Mouse (Mus musculus) limb, embryonic 15.5 days (tissue): Measurements from ENCODE around the gene Drd4. TPM values are rescaled to one million over a fixed set of nuclear protein-coding genes. Genes with fewer than 3 reads are reported as not detected.

Source experiments
- ATAC-seq: fragments of 200-750 bp; cut with Nextera tagmentation; 2 replicates; pipeline ENCODE4 v1.8.0; 2017; ENCODE audit warnings: low read depth, moderate TSS enrichment; ENCODE audit not compliant: insufficient number of reproducible peaks, low FRiP score, low TSS enrichment
- H3K27ac ChIP-seq: fragments of 300-500 bp; sonication (generic); 2 replicates; pipeline ENCODE4 v1.5.1; 2015; ENCODE audit warnings: moderate library complexity, mild to moderate bottlenecking, inconsistent platforms
- H3K27me3 ChIP-seq: fragments of 300-500 bp; sonication (generic); 2 replicates; pipeline ENCODE4 v1.6.1; 2015; ENCODE audit warnings: inconsistent platforms
- H3K36me3 ChIP-seq: fragments of 300-500 bp; sonication (generic); 2 replicates; pipeline ENCODE4 v1.6.1; 2015; ENCODE audit warnings: inconsistent platforms
- H3K4me1 ChIP-seq: fragments of 300-500 bp; sonication (generic); 2 replicates; pipeline ENCODE4 v1.6.1; 2015; ENCODE audit warnings: inconsistent platforms
- H3K4me2 ChIP-seq: fragments of 300-500 bp; sonication (generic); 2 replicates; pipeline ENCODE4 v1.6.1; 2015; ENCODE audit warnings: mild to moderate bottlenecking, inconsistent platforms
- H3K4me3 ChIP-seq: fragments of 300-500 bp; sonication (generic); 2 replicates; pipeline ENCODE4 v1.5.1; 2015; ENCODE audit warnings: mild to moderate bottlenecking, inconsistent platforms
- H3K9ac ChIP-seq: fragments of 300-500 bp; sonication (generic); 2 replicates; pipeline ENCODE4 v1.6.1; 2015; ENCODE audit warnings: inconsistent platforms
- H3K9me3 ChIP-seq: fragments of 300-500 bp; sonication (generic); 2 replicates; pipeline ENCODE4 v1.6.1; 2016; ENCODE audit warnings: inconsistent platforms
- WGBS: fragments of 180-500 bp; shearing (Covaris S2); methylation state at CpG from one replicate; pipeline ENCODE4 v1.1.7; 2015; 5-methylcytosine and 5-hydroxymethylcytosine counted together
- polyA plus RNA-seq: library from polyadenylated mRNA; unstranded; fragments of >200 nt; fragmentation: Nextera tagmentation; extraction: Ambion mirVana; gene quantifications from 2 replicates; pipeline ENCODE4 v1.2.1, GENCODE M21; 2015

Gene Drd4
- polyA plus RNA-seq, 1 experiment from 2014 or later = 1.5 TPM

- Histone ChIP-seq H3K27me3 (0 out of 2 replicates have a peak, but pooled peaks cover 6% of the 10 kb centered on the region), H3K4me2 (peak overlapping the region; percentile 49), H3K4me1 (peaks cover 12% of the 10 kb centered on the region), H3K9me3 (no peaks in the 10 kb centered on the region), H3K27ac (no peak overlapping the region), H3K9ac (peak overlapping the region; percentile 35; the same call in 1 of the 2 replicates), H3K4me3 (peak overlapping the region; percentile 39), H3K36me3 (peaks cover 16% of the 10 kb centered on the region)
- WGBS = 31% methylated on average over 20 of the region's 20 CpGs
- no peak for ATAC-seq
Observed at GRCm38 (mm10) chr7:141339215-141339920, 47.6 kb downstream of the Drd4 start.

GRCm38 (mm10) chr7:141340023-141340422 lies 48.2 kb downstream of the Drd4 start:
- Histone ChIP-seq H3K4me2 (peak overlapping the region; percentile 49), H3K27me3 (0 out of 2 replicates have a peak, but pooled peaks cover 6% of the 10 kb centered on the region), H3K36me3 (peaks cover 10% of the 10 kb centered on the region; the same call in 1 of the 2 replicates), H3K4me3 (0 out of 2 replicates have a peak overlapping the region, but pooled peaks have one; percentile 7), H3K9me3 (no peaks in the 10 kb centered on the region), H3K4me1 (peaks cover 12% of the 10 kb centered on the region), H3K9ac (no peak overlapping the region), H3K27ac (no peak overlapping the region)
- ATAC-seq = no peak
- 61% methylated on average over 7 of the region's 7 CpGs for WGBS

DNA sequence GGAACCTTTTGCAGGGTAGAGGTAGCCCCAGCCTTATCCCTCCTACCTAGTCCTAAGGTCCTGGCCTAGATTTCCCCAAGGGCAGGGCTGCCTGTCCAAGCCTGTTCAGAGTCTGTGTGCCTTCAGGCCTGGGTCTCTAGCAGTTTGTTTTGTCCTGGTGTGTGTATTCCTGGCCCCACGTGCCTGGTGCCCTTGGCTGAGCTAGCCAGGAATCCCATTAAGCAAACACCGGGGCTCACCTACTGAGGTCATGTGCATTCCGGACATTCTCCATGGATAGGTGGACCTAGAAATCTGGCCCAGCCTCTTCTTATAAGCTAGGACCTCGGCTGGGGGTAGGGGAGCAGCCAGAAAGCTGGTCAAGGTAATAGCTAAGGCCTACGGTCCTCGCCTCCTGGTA lies 48.7 kb downstream of the Drd4 start:
- no peak for ATAC-seq
- no peak overlapping the region for H3K4me2 ChIP-seq
- H3K4me1 ChIP-seq = peaks cover 12% of the 10 kb centered on the region
- H3K27me3 ChIP-seq = 0 out of 2 replicates have a peak, but pooled peaks cover 6% of the 10 kb centered on the region
- WGBS = 74% methylated on average over 6 of the region's 6 CpGs
- H3K27ac ChIP-seq = no peak overlapping the region
- H3K9ac ChIP-seq = no peak overlapping the region
- H3K4me3 ChIP-seq = no peak overlapping the region
- H3K9me3 ChIP-seq = no peaks in the 10 kb centered on the region
- peaks cover 9% of the 10 kb centered on the region; the same call in 1 of the 2 replicates for H3K36me3 ChIP-seq

- 62% methylated on average over 10 of the region's 10 CpGs for WGBS
- H3K27ac ChIP-seq = no peak overlapping the region
- no peak overlapping the region for H3K4me3 ChIP-seq
Observed at GRCm38 (mm10) chr7:141341689-141342226, 50.0 kb downstream of the Drd4 start.

DNA sequence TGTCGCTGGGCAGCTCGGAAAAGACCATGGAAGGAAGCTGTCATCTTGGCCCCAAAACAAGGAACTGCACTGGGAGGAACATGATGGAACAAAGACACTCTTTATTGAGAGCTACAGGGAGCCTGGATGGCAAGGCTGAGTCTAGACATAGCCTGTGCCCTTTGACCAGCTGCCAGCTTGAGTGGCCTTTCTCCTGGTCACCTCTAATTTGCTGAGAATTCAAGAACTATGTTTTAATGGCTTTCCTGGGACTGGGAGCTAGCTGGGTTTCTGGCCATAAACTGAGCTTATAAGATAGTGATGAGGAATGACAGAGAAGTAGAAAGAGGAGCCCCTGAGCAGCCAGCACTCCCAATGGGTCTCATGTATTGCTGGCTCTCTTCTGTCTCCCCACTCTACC lies 51.4 kb downstream of the Drd4 start:
- no peak overlapping the region for H3K9ac ChIP-seq
- no peak for ATAC-seq
- peaks cover 11% of the 10 kb centered on the region for H3K4me1 ChIP-seq
- no peak overlapping the region for H3K27ac ChIP-seq
- no peaks in the 10 kb centered on the region for H3K9me3 ChIP-seq
- H3K4me3 ChIP-seq = no peak overlapping the region
- H3K4me2 ChIP-seq = no peak overlapping the region
- no peaks in the 10 kb centered on the region for H3K36me3 ChIP-seq
- 73% methylated on average over 2 of the region's 2 CpGs for WGBS
- H3K27me3 ChIP-seq = 0 out of 2 replicates have a peak, but pooled peaks cover 6% of the 10 kb centered on the region

More at GRCm38 (mm10) chr7:141341689-141342226, 50.0 kb downstream of the Drd4 start:
- H3K9me3 ChIP-seq = no peaks in the 10 kb centered on the region
- ATAC-seq = no peak
- no peak overlapping the region for H3K4me2 ChIP-seq
- H3K9ac ChIP-seq = no peak overlapping the region
- H3K4me1 ChIP-seq = peaks cover 12% of the 10 kb centered on the region
- 0 out of 2 replicates have a peak, but pooled peaks cover 6% of the 10 kb centered on the region for H3K27me3 ChIP-seq
- H3K36me3 ChIP-seq = no peaks in the 10 kb centered on the region

- Histone ChIP-seq H3K9me3 (no peaks in the 10 kb centered on the region), H3K4me1 (peaks cover 6% of the 10 kb centered on the region), H3K4me3 (no peak overlapping the region), H3K36me3 (no peaks in the 10 kb centered on the region), H3K27ac (no peak overlapping the region), H3K27me3 (0 out of 2 replicates have a peak, but pooled peaks cover 2% of the 10 kb centered on the region), H3K9ac (no peak overlapping the region), H3K4me2 (no peak overlapping the region)
- no peak for ATAC-seq
- 67% methylated on average over 7 of the region's 7 CpGs for WGBS
Observed at GRCm38 (mm10) chr7:141343696-141344095, 51.9 kb downstream of the Drd4 start.

DNA sequence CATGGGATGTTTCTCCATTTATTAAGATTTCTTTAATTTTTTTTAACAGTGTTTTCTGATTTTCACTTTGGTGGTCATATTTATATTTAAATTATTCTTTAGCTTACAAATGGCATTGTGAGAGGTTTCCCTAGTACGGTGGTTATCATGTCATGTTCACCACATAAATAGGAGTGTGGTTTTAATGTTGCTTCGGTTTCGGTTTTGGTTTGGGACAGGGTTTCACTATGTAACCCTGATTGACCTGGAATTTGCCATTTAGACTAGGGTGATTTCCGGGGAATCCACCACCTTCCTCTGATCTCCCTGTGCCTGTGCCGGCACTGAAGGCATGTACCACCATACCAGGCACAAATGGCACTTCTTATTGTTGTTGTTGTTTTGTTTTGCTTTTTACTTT lies 53.0 kb downstream of the Drd4 start:
- no peak for ATAC-seq
- WGBS = 89% methylated on average over 5 of the region's 5 CpGs
- Histone ChIP-seq H3K27ac (no peak overlapping the region), H3K4me1 (no peaks in the 10 kb centered on the region), H3K36me3 (no peaks in the 10 kb centered on the region), H3K4me2 (no peak overlapping the region), H3K9ac (no peak overlapping the region), H3K27me3 (no peaks in the 10 kb centered on the region), H3K9me3 (no peaks in the 10 kb centered on the region), H3K4me3 (no peak overlapping the region)

Other genes with a start within 250 kb of the Drd4 start
- 9.9 and 12.1 TPM in 2 replicates for gene B4galnt4, start 230.9 kb upstream of the Drd4 start, polyA plus RNA-seq
- gene Pkp3, start 213.8 kb upstream of the Drd4 start, polyA plus RNA-seq = 150 and 151 TPM in 2 replicates
- 3.3 and 3.8 TPM in 2 replicates for gene Sigirr, start 191.4 kb upstream of the Drd4 start, polyA plus RNA-seq
- gene Ano9, start 174.2 kb upstream of the Drd4 start, polyA plus RNA-seq = 23.4 and 24.1 TPM in 2 replicates
- 69.4 and 70.0 TPM in 2 replicates for gene Ptdss2, start 169.6 kb upstream of the Drd4 start, polyA plus RNA-seq
- 279 and 294 TPM in 2 replicates for gene Rnh1, start 119.1 kb upstream of the Drd4 start, polyA plus RNA-seq
- gene Hras, start 98.0 kb upstream of the Drd4 start, polyA plus RNA-seq = 164 and 165 TPM in 2 replicates
- gene Lrrc56, start 97.8 kb upstream of the Drd4 start, polyA plus RNA-seq = 8.0 and 9.0 TPM in 2 replicates
- gene Lmntd2, start 77.9 kb upstream of the Drd4 start, polyA plus RNA-seq = 1.7 and 2.2 TPM in 2 replicates
- gene Rassf7, start 76.1 kb upstream of the Drd4 start, polyA plus RNA-seq = 56.1 and 58.6 TPM in 2 replicates
- 64.3 and 68.9 TPM in 2 replicates for gene Phrf1, start 63.2 kb upstream of the Drd4 start, polyA plus RNA-seq
- 3.1 and 3.4 TPM in 2 replicates for gene Irf7, start 25.5 kb upstream of the Drd4 start, polyA plus RNA-seq
- 0.19 and 0.29 TPM in 2 replicates for gene Cdhr5, start 15.2 kb upstream of the Drd4 start, polyA plus RNA-seq
- 11.3 and 16.5 TPM in 2 replicates for gene Sct, start 12.9 kb upstream of the Drd4 start, polyA plus RNA-seq
- 68.6 and 70.8 TPM in 2 replicates for gene Deaf1, start 35.7 kb downstream of the Drd4 start, polyA plus RNA-seq
- gene Tmem80, start 35.7 kb downstream of the Drd4 start, polyA plus RNA-seq = 35.9 and 38.5 TPM in 2 replicates
- 42.7 and 43.9 TPM in 2 replicates for gene Eps8l2, start 46.9 kb downstream of the Drd4 start, polyA plus RNA-seq
- gene Taldo1, start 100.2 kb downstream of the Drd4 start, polyA plus RNA-seq = 272 and 290 TPM in 2 replicates
- gene Gatd1, start 122.1 kb downstream of the Drd4 start, polyA plus RNA-seq = 62.8 and 62.9 TPM in 2 replicates
- 1.1 and 1.9 TPM in 2 replicates for gene Cend1, start 137.5 kb downstream of the Drd4 start, polyA plus RNA-seq
- 28.8 and 29.5 TPM in 2 replicates for gene Slc25a22, start 145.9 kb downstream of the Drd4 start, polyA plus RNA-seq
- 8.8 and 9.8 TPM in 2 replicates for gene Pidd1, start 152.0 kb downstream of the Drd4 start, polyA plus RNA-seq
- 1,100 and 1,341 TPM in 2 replicates for gene Rplp2, start 155.4 kb downstream of the Drd4 start, polyA plus RNA-seq
- gene Pnpla2, start 163.2 kb downstream of the Drd4 start, polyA plus RNA-seq = 16.9 and 23.6 TPM in 2 replicates
- 16.4 and 21.6 TPM in 2 replicates for gene Cracr2b, start 169.1 kb downstream of the Drd4 start, polyA plus RNA-seq
- gene Cd151, start 175.4 kb downstream of the Drd4 start, polyA plus RNA-seq = 14.2 and 20.6 TPM in 2 replicates
- 54.7 and 57.5 TPM in 2 replicates for gene Polr2l, start 183.1 kb downstream of the Drd4 start, polyA plus RNA-seq
- gene Tspan4, start 183.2 kb downstream of the Drd4 start, polyA plus RNA-seq = 71.4 and 79.1 TPM in 2 replicates
- 44.0 and 49.7 TPM in 2 replicates for gene Chid1, start 247.9 kb downstream of the Drd4 start, polyA plus RNA-seq